Mouse (Mus musculus) liver, adult 2 months (tissue): ENCODE measurements around the gene Klk7. TPM values are rescaled to one million over a fixed set of nuclear protein-coding genes. Genes with fewer than 3 reads are reported as not detected.

Experiments
- DNase-seq: peaks from one replicate; pipeline ENCODE4 v3.0.0-alpha.2; 2011; ENCODE audit warnings: low read depth, low spot score; ENCODE audit errors: extremely low read depth
- H3K27ac ChIP-seq: fragments of 200-500 bp; replicated peaks from 2 replicates; pipeline ENCODE4 v1.5.1; 2012; ENCODE audit warnings: low read depth, mild to moderate bottlenecking, control low read depth, inconsistent platforms, low read length; ENCODE audit not compliant: insufficient read depth
- H3K27me3 ChIP-seq: fragments of 200-500 bp; 2 replicates; pipeline ENCODE4 v1.6.1; 2012; ENCODE audit warnings: mild to moderate bottlenecking, moderate library complexity, low read length, inconsistent platforms; ENCODE audit not compliant: control insufficient read depth, insufficient read depth
- H3K36me3 ChIP-seq: fragments of 200-500 bp; 2 replicates; pipeline ENCODE4 v1.6.1; 2012; ENCODE audit warnings: low read length, inconsistent platforms; ENCODE audit not compliant: control insufficient read depth, insufficient read depth
- H3K4me1 ChIP-seq: fragments of 200-500 bp; 2 replicates; pipeline ENCODE4 v1.6.1; 2011; ENCODE audit warnings: low read length; ENCODE audit not compliant: control insufficient read depth, insufficient read depth
- H3K4me3 ChIP-seq: fragments of 200-500 bp; 2 replicates; pipeline ENCODE4 v1.5.1; 2011; ENCODE audit warnings: low read depth, mild to moderate bottlenecking, control low read depth, low read length, moderate library complexity; ENCODE audit not compliant: insufficient read depth
- H3K79me2 ChIP-seq: fragments of 200-500 bp; 2 replicates; pipeline ENCODE4 v1.6.1; 2012; ENCODE audit warnings: inconsistent platforms, mild to moderate bottlenecking, low read length, moderate library complexity; ENCODE audit not compliant: control insufficient read depth, insufficient read depth
- H3K9ac ChIP-seq: fragments of 200-500 bp; 2 replicates; pipeline ENCODE4 v1.6.1; 2012; ENCODE audit warnings: low read depth, mild to moderate bottlenecking, control low read depth, inconsistent platforms, low read length
- CTCF ChIP-seq: fragments of 200-500 bp; IDR thresholded peaks from 2 replicates; pipeline ENCODE4 v1.5.1; 2011; ENCODE audit warnings: low read depth, low read length, control low read depth
- POLR2A ChIP-seq: fragments of 200-500 bp; IDR thresholded peaks from 2 replicates; pipeline ENCODE4 v1.6.1; 2011; ENCODE audit warnings: low read length, control low read depth; ENCODE audit not compliant: insufficient read depth; ENCODE audit errors: extremely low read depth
- WGBS: fragments of 180-500 bp; shearing (Covaris S2); methylation state at CpG from one replicate; pipeline ENCODE4 v1.1.7; 2018; 5-methylcytosine and 5-hydroxymethylcytosine counted together
- polyA plus RNA-seq: library from polyadenylated mRNA; depleted of rRNA; stranded (reverse); fragments of >200 nt; gene quantifications from 2 replicates; pipeline ENCODE4 v1.2.3, GENCODE M21; 2012
- total RNA-seq: library from RNA; depleted of rRNA; stranded (reverse); fragments of >200 nt; gene quantifications from 2 replicates; pipeline ENCODE4 v1.2.3, GENCODE M21; 2014

Klk7 gene
- total and polyA plus RNA-seq, 2 experiments: not detected

- Histone ChIP-seq H3K4me1 (no peaks in the 10 kb centered on the region), H3K27ac (no peak overlapping the region)
Measured at GRCm38 (mm10) chr7:43826056-43826455, 15.0 kb downstream of the Klk7 start.

GRCm38 (mm10) chr7:43827706-43828105 lies 16.6 kb downstream of the Klk7 start:
- 80% methylated on average over 4 of the region's 4 CpGs for WGBS
- no peaks in the 10 kb centered on the region for H3K4me1 ChIP-seq
- no peak for DNase-seq
- H3K36me3 ChIP-seq: no peaks in the 10 kb centered on the region
- H3K9ac ChIP-seq: no peak overlapping the region
- H3K79me2 ChIP-seq: no peaks in the 10 kb centered on the region
- no peak overlapping the region for H3K27ac ChIP-seq
- H3K27me3 ChIP-seq: no peaks in the 10 kb centered on the region
- no peak overlapping the region for H3K4me3 ChIP-seq
- no peak for TF ChIP-seq CTCF
- TF ChIP-seq POLR2A: no peak

More at GRCm38 (mm10) chr7:43826056-43826455, 15.0 kb downstream of the Klk7 start:
- 84% methylated on average over 5 of the region's 5 CpGs for WGBS
- no peaks in the 10 kb centered on the region for H3K27me3 ChIP-seq
- no peaks in the 10 kb centered on the region for H3K79me2 ChIP-seq
- H3K4me3 ChIP-seq: no peak overlapping the region
- no peak for DNase-seq
- H3K9ac ChIP-seq: no peak overlapping the region
- no peaks in the 10 kb centered on the region for H3K36me3 ChIP-seq
- TF ChIP-seq POLR2A: no peak
- TF ChIP-seq CTCF: no peak

GRCm38 (mm10) chr7:43829006-43829405 lies 17.9 kb downstream of the Klk7 start:
- H3K27me3 ChIP-seq: no peaks in the 10 kb centered on the region
- DNase-seq: no peak
- no peak overlapping the region for H3K27ac ChIP-seq
- no peak for TF ChIP-seq POLR2A
- TF ChIP-seq CTCF: no peak
- no peaks in the 10 kb centered on the region for H3K36me3 ChIP-seq
- no peak overlapping the region for H3K9ac ChIP-seq
- no peaks in the 10 kb centered on the region for H3K79me2 ChIP-seq
- H3K4me3 ChIP-seq: no peak overlapping the region
- H3K4me1 ChIP-seq: no peaks in the 10 kb centered on the region
- WGBS: 85% methylated on average over 8 of the region's 8 CpGs

- H3K4me3 ChIP-seq: no peak within 1 kb of the TSS
- WGBS: 53% methylated on average over 3 of the region's 3 CpGs
- H3K79me2 ChIP-seq: no peaks in the 10 kb centered on the region
- DNase-seq: no peak
- TF ChIP-seq CTCF (no peak), POLR2A (no peak)
- H3K36me3 ChIP-seq: no peaks in the 10 kb centered on the region
- no peaks in the 10 kb centered on the region for H3K4me1 ChIP-seq
- no peak within 1 kb of the TSS for H3K27ac ChIP-seq
- H3K9ac ChIP-seq: no peak within 1 kb of the TSS
- H3K27me3 ChIP-seq: no peaks in the 10 kb centered on the region
Measured at GRCm38 (mm10) chr7:43841701-43842100, 30.6 kb downstream of the Klk7 start, which contains the start of gene Klk5. Gene Klk5 (plus strand): TSS chr7:43841971.

- no peaks in the 10 kb centered on the region for H3K36me3 ChIP-seq
- H3K9ac ChIP-seq: no peak overlapping the region
- no peak for DNase-seq
- 86% methylated on average over 4 of the region's 4 CpGs for WGBS
- no peak for TF ChIP-seq POLR2A
- TF ChIP-seq CTCF: no peak
- no peak overlapping the region for H3K4me3 ChIP-seq
- no peaks in the 10 kb centered on the region for H3K4me1 ChIP-seq
- H3K27ac ChIP-seq: no peak overlapping the region
- H3K27me3 ChIP-seq: no peaks in the 10 kb centered on the region
- H3K79me2 ChIP-seq: no peaks in the 10 kb centered on the region
Measured at GRCm38 (mm10) chr7:43843801-43844200, 32.7 kb downstream of the Klk7 start.

- no peaks in the 10 kb centered on the region for H3K36me3 ChIP-seq
- TF ChIP-seq POLR2A: no peak
- TF ChIP-seq CTCF: no peak
- no peak for DNase-seq
- no peak overlapping the region for H3K27ac ChIP-seq
- H3K9ac ChIP-seq: no peak overlapping the region
- H3K79me2 ChIP-seq: no peaks in the 10 kb centered on the region
- H3K4me1 ChIP-seq: no peaks in the 10 kb centered on the region
- H3K4me3 ChIP-seq: no peak overlapping the region
- no peaks in the 10 kb centered on the region for H3K27me3 ChIP-seq
- 88% methylated on average over 6 of the region's 6 CpGs for WGBS
Measured at GRCm38 (mm10) chr7:43851616-43852015, 40.5 kb downstream of the Klk7 start.
